Mouse (Mus musculus): ENCODE measurements around the gene Faf2. TPM values are rescaled to one million over a fixed set of nuclear protein-coding genes. Genes with fewer than 3 reads are reported as not detected.

The Faf2 gene
- polyA plus RNA-seq (2015; fragmentation: Nextera tagmentation; extraction: Ambion mirVana) = 46.4 and 50.6 TPM in 2 replicates

DNA sequence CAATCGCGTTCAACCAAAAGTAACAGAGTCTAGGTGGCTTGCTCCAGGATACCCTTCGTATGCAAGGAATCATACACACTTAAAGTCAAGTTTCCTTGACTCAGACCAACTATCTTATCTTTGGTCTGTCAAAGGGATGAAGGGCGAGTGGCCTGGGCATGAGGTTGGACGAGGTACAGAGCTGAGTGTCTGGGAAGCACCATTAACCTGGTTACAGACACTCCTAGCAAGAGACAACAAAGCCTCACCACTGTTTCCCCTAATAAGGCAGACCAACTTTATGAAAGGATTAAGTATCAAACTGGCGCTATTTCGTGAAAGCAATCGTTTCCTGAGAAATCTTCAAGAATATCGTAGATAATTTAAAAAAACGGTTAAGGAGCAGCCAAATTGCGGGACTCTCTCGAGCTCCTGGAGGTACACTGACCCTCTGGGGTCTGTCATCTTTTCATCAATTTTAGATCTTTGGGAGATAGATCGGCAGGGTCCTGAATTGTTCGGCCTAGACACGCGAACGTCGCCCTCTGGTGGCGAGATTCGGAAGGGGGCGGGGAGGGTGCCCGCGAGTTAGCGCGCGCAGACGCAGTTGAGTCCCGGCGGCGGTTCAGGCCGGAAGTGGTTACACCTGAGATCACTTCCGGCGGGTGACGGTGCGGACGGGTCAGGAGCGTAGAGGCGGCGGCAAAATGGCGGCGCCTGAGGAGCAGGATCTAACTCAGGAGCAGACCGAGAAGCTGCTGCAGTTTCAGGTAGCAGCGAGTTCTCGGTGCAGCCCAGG is at the start of gene Faf2:
Faf2 (plus strand) TSS at position 630 of the 778 bp plus-strand sequence.
- Histone ChIP-seq H3K9me3 (ENCODE audit: control insufficient read depth, low read length) (no peaks in the 10 kb centered on the region), H3K9ac (ENCODE audit: low read length) (peak within 1 kb of the TSS; percentile 97), H3K36me3 (ENCODE audit: control insufficient read depth, insufficient read depth, low read length) (no peaks in the 10 kb centered on the region), H3K27ac (replicated peaks) (peak within 1 kb of the TSS; percentile 91), H3K27me3 (ENCODE audit: control insufficient read depth, insufficient read depth, low read length) (no peaks in the 10 kb centered on the region), H3K4me3 (ENCODE audit: low read depth, low read length) (peak within 1 kb of the TSS; percentile 96), H3K4me2 (replicated peaks; ENCODE audit: low read depth) (peak within 1 kb of the TSS; percentile 52), H3K4me1 (replicated peaks; ENCODE audit: control insufficient read depth, insufficient read depth) (0 out of 2 replicates have a peak, but pooled peaks cover 4% of the 10 kb centered on the region)
- ATAC-seq (ENCODE audit: low FRiP score, low TSS enrichment) (peak; percentile 98), DNase-seq (ENCODE audit: low spot score) (peak; percentile 97)
- TF ChIP-seq CTCF (IDR thresholded peaks at IDR 0.05; ENCODE audit: low read depth) (peak; percentile 99), EP300 (optimal IDR thresholded peaks at IDR 0.05) (peak; percentile 41)
- WGBS = 11% methylated on average over 44 of the region's 44 CpGs

DNA sequence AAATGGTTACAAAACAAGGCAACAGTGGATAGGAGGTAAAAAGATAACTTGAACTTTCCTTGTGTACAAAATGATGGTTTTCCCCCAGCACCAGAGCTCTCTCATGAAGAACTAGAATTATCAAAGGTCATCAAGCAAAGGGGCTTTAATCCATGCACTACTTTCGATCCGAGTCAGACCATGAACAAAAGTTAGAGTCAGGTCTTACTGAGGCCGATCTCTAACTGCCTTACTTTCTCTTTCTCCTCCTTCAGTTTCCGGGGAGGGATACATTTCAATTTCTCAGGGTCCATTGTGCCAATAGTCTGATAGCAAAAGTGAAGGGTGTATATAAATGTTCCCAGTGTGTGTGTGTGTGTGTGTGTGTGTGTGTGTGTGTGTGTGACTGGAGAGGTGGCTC is 49.0 kb upstream of the Faf2 start:
- Histone ChIP-seq H3K9ac (ENCODE audit: low read length) (no peak overlapping the region), H3K36me3 (ENCODE audit: control insufficient read depth, insufficient read depth, low read length) (no peaks in the 10 kb centered on the region), H3K4me2 (replicated peaks; ENCODE audit: low read depth) (no peak overlapping the region), H3K27ac (replicated peaks) (no peak overlapping the region), H3K4me3 (ENCODE audit: low read depth, low read length) (no peak overlapping the region), H3K27me3 (ENCODE audit: control insufficient read depth, insufficient read depth, low read length) (no peaks in the 10 kb centered on the region), H3K4me1 (replicated peaks; ENCODE audit: control insufficient read depth, insufficient read depth) (peaks cover 4% of the 10 kb centered on the region; the same call in 1 of the 2 replicates), H3K9me3 (ENCODE audit: control insufficient read depth, low read length) (no peaks in the 10 kb centered on the region)
- DNase-seq (ENCODE audit: low spot score) = no peak
- TF ChIP-seq CTCF (IDR thresholded peaks at IDR 0.05; ENCODE audit: low read depth) = no peak
- no peak for TF ChIP-seq EP300 (optimal IDR thresholded peaks at IDR 0.05)
- ATAC-seq (ENCODE audit: low FRiP score, low TSS enrichment) = no peak
- WGBS = 83% methylated on average over 4 of the region's 4 CpGs

DNA sequence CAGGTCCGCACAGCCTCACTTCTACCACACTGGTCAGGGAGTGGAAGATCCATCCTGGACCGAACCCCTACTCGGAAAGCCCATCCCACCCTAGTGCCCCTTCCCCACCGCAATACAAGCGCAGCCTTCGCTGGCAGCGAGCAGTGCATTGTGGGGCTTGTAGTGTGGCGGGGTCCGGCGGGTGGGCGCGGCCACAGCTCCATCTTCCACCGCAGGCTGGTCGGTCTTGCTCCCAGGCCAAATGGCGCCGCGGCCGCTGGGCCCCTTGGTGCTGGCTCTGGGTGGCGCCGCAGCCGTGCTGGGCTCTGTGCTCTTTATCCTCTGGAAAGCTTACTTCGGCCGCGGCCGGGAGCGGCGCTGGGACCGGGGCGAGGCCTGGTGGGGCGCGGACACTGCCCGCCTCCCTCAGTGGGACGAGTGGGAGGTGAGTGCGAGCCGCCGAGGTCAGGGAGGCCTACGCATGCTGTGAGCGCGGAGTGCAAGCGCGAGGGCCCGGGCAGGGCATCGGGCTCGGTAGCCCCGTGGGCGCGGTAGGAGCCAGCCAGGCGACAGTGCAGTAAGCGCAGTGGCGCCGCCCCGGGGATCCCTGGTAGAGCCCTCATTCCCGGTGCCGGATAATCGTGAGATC is 46.6 kb upstream of the Faf2 start, which contains the start of gene Arl10:
Arl10 (plus strand) TSS at position 162 of the 628 bp plus-strand sequence.
- WGBS = under 1% methylated on average over 50 of the region's 55 CpGs
- peak; percentile 84 for ATAC-seq (ENCODE audit: low FRiP score, low TSS enrichment)
- Histone ChIP-seq H3K27me3 (ENCODE audit: control insufficient read depth, insufficient read depth, low read length) (no peaks in the 10 kb centered on the region), H3K9ac (ENCODE audit: low read length) (peak within 1 kb of the TSS; percentile 83), H3K4me1 (replicated peaks; ENCODE audit: control insufficient read depth, insufficient read depth) (peaks cover 4% of the 10 kb centered on the region; the same call in 1 of the 2 replicates), H3K27ac (replicated peaks) (peak within 1 kb of the TSS; percentile 83), H3K4me3 (ENCODE audit: low read depth, low read length) (peak within 1 kb of the TSS; percentile 92), H3K4me2 (replicated peaks; ENCODE audit: low read depth) (peak within 1 kb of the TSS; percentile 90), H3K9me3 (ENCODE audit: control insufficient read depth, low read length) (no peaks in the 10 kb centered on the region), H3K36me3 (ENCODE audit: control insufficient read depth, insufficient read depth, low read length) (no peaks in the 10 kb centered on the region)
- TF ChIP-seq EP300 (optimal IDR thresholded peaks at IDR 0.05) = no peak
- TF ChIP-seq CTCF (IDR thresholded peaks at IDR 0.05; ENCODE audit: low read depth) = peak; percentile 34; the same call in 1 of the 2 replicates
- peak; percentile 81 for DNase-seq (ENCODE audit: low spot score)

DNA sequence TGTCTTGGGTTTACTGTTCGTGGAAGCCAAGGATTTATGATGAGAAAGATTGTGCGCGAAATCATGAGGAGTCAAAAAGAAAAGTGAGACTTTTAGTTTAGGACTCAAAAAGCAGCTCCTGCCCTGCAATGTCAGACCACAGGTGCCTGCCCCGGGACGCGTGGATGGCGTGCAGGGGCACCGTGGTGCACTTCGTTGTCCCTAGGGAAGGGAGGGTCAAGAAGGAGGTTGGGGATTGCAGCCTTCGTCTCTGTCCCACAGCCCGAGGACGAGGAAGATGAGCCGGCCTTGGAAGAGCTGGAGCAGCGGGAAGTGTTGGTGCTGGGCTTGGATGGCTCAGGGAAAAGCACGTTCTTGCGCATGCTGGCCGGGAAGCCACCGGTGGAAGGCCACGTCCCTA is 46.1 kb upstream of the Faf2 start:
- DNase-seq (ENCODE audit: low spot score) = peak; percentile 27
- H3K4me1 ChIP-seq (replicated peaks; ENCODE audit: control insufficient read depth, insufficient read depth) = peaks cover 4% of the 10 kb centered on the region; the same call in 1 of the 2 replicates

DNA sequence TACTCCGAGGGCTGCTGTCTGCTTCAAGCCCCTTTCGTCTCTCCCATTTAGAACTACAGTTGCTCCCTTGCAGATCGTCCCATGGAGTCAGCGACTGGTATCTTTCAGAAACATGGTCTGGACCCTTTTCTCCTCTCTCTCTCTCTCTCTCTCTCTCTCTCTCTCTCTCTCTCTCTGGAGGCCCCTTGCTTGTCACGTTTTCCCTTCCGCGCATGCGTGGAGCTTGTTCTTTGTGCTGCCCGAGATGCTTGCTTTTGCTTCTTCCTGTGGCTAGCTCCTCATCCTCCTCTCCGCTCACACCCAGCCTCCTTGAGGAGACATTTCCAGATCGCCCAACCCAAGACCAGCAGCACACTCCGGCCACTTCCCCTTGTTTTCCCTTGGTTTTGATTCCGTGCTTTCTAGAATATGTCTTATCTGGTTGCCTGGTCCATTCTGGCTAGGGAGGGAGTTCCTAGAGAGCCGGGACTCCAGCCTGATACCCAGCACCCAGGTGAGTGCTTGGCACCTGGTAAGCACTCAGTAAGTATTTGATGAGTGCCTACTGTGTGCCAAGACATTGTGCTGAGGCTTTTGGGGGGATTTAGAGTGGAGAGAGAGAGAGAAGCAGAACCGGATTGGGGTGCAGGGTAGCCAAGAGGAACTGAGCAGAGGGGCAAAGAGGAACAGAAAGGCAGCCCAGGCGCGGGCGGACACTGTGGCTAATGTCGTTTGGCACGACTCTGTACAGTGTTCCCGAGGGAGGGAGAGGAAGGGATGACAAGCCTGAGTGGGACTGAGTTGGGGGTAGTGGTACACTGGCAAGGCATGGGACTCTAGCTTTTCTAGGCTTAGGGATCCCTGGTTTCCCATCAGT is 43.7 kb upstream of the Faf2 start:
- H3K9ac ChIP-seq (ENCODE audit: low read length) = no peak overlapping the region
- DNase-seq (ENCODE audit: low spot score) (no peak), ATAC-seq (ENCODE audit: low FRiP score, low TSS enrichment) (no peak)
- H3K36me3 ChIP-seq (ENCODE audit: control insufficient read depth, insufficient read depth, low read length) = no peaks in the 10 kb centered on the region
- H3K27me3 ChIP-seq (ENCODE audit: control insufficient read depth, insufficient read depth, low read length) = no peaks in the 10 kb centered on the region
- H3K4me1 ChIP-seq (replicated peaks; ENCODE audit: control insufficient read depth, insufficient read depth) = peaks cover 4% of the 10 kb centered on the region; the same call in 1 of the 2 replicates
- TF ChIP-seq EP300 (optimal IDR thresholded peaks at IDR 0.05) = no peak
- TF ChIP-seq CTCF (IDR thresholded peaks at IDR 0.05; ENCODE audit: low read depth) = no peak
- H3K4me2 ChIP-seq (replicated peaks; ENCODE audit: low read depth) = no peak overlapping the region
- 82% methylated on average over 21 of the region's 21 CpGs for WGBS
- H3K9me3 ChIP-seq (ENCODE audit: control insufficient read depth, low read length) = no peaks in the 10 kb centered on the region
- peak overlapping the region; percentile 24 for H3K27ac ChIP-seq (replicated peaks)
- no peak overlapping the region for H3K4me3 ChIP-seq (ENCODE audit: low read depth, low read length)

More for the DNA sequence above, 46.1 kb upstream of the Faf2 start:
- H3K4me2 ChIP-seq (replicated peaks; ENCODE audit: low read depth) = peak overlapping the region; percentile 90
- peak overlapping the region; percentile 83 for H3K9ac ChIP-seq (ENCODE audit: low read length)
- TF ChIP-seq EP300 (optimal IDR thresholded peaks at IDR 0.05) = no peak
- no peak for TF ChIP-seq CTCF (IDR thresholded peaks at IDR 0.05; ENCODE audit: low read depth)
- H3K36me3 ChIP-seq (ENCODE audit: control insufficient read depth, insufficient read depth, low read length) = no peaks in the 10 kb centered on the region
- ATAC-seq (ENCODE audit: low FRiP score, low TSS enrichment) = no peak
- WGBS = 1% methylated on average over 19 of the region's 19 CpGs
- peak overlapping the region; percentile 92 for H3K4me3 ChIP-seq (ENCODE audit: low read depth, low read length)
- H3K27me3 ChIP-seq (ENCODE audit: control insufficient read depth, insufficient read depth, low read length) = no peaks in the 10 kb centered on the region
- peak overlapping the region; percentile 83 for H3K27ac ChIP-seq (replicated peaks)
- no peaks in the 10 kb centered on the region for H3K9me3 ChIP-seq (ENCODE audit: control insufficient read depth, low read length)
